In genomic region chr5:108744629-108745028, GRCm38 (mm10) we compare ENCODE assay signal across 29 mouse cellular contexts. TPM values are rescaled to one million over a fixed set of nuclear protein-coding genes. Genes with fewer than 3 reads are reported as not detected.
A peak's percentile ranks its signal among the peaks of the same experiment; 100 is the strongest.
DNase-seq lines count a peak whose midpoint lies in the region; ATAC-seq and TF ChIP-seq lines count a peak whose summit lies in the region.
"Had no signal": no experiment of that assay in that cellular context is flagged by ENCODE, and none has a peak within 500 bp of the region (broad histone marks: within the 10 kb centered on the region; RNA-seq: fewer than 3 reads in every experiment).

No protein-coding gene starts in this region.

- ATAC-seq in liver, postnatal 0 days: 0 out of 2 replicates have a peak, but pooled peaks have one; percentile 47
- ATAC-seq in intestine, embryonic 16.5 days: peak; percentile 91
- ATAC-seq: forebrain, embryonic 14.5 days; forebrain, embryonic 16.5 days had no signal

- no peaks in the 10 kb centered on the region for H3K36me3 ChIP-seq in liver, postnatal 0 days (replicated peaks; ENCODE audit: insufficient read depth, low read length)
- no peaks in the 10 kb centered on the region for H3K36me3 ChIP-seq in intestine, embryonic 16.5 days (ENCODE audit: control insufficient read depth, insufficient read depth, low read length)
- H3K36me3 ChIP-seq: embryonic facial prominence, embryonic 13.5 days; embryonic facial prominence, embryonic 15.5 days; forebrain, embryonic 10.5 days; forebrain, embryonic 12.5 days had no signal

- H3K27me3 ChIP-seq in liver, postnatal 0 days (ENCODE audit: insufficient read depth, low read length): no peaks in the 10 kb centered on the region
- H3K27me3 ChIP-seq in intestine, embryonic 16.5 days (replicated peaks; ENCODE audit: control insufficient read depth, insufficient read depth, low read length): no peaks in the 10 kb centered on the region
- H3K27me3 ChIP-seq: embryonic facial prominence, embryonic 13.5 days; embryonic facial prominence, embryonic 15.5 days; forebrain, embryonic 12.5 days had no signal

- H3K4me3 ChIP-seq in liver, postnatal 0 days (ENCODE audit: low read depth, low read length): no peak overlapping the region
- no peak overlapping the region for H3K4me3 ChIP-seq in intestine, embryonic 16.5 days (ENCODE audit: low read length)
- H3K4me3 ChIP-seq: embryonic facial prominence, embryonic 13.5 days; embryonic facial prominence, embryonic 15.5 days; erythroblast, embryonic 14.5 days; forebrain, embryonic 10.5 days; forebrain, embryonic 12.5 days had no signal

- H3K27ac ChIP-seq in liver, postnatal 0 days (ENCODE audit: low read depth): no peak overlapping the region
- no peak overlapping the region for H3K27ac ChIP-seq in intestine, embryonic 16.5 days (ENCODE audit: low read length)
- H3K27ac ChIP-seq: embryonic facial prominence, embryonic 13.5 days; embryonic facial prominence, embryonic 15.5 days; forebrain, embryonic 10.5 days; forebrain, embryonic 12.5 days had no signal

- H3K9me3 ChIP-seq in liver, postnatal 0 days (ENCODE audit: low read length): no peaks in the 10 kb centered on the region
- no peaks in the 10 kb centered on the region for H3K9me3 ChIP-seq in intestine, embryonic 16.5 days (ENCODE audit: control insufficient read depth, low read length)
- H3K9me3 ChIP-seq: embryonic facial prominence, embryonic 13.5 days; embryonic facial prominence, embryonic 15.5 days; forebrain, embryonic 10.5 days; forebrain, embryonic 12.5 days had no signal

- H3K9ac ChIP-seq in liver, postnatal 0 days (replicated peaks): no peak overlapping the region
- H3K9ac ChIP-seq in intestine, embryonic 16.5 days (ENCODE audit: low read depth, low read length): no peak overlapping the region
- H3K9ac ChIP-seq: embryonic facial prominence, embryonic 13.5 days; embryonic facial prominence, embryonic 15.5 days; forebrain, embryonic 12.5 days had no signal

- WGBS in liver, postnatal 0 days (ENCODE audit: insufficient replicate concordance): 69% methylated on average over 3 of the region's 3 CpGs
- 67% methylated on average over 3 of the region's 3 CpGs for WGBS in intestine, embryonic 16.5 days

- DNase-seq in liver, postnatal 0 days: no peak
- DNase-seq in liver: no peak
- no peak for DNase-seq in gastrocnemius, postnatal 10 days
- DNase-seq in thymus, postnatal 0 days (ENCODE audit: low spot score): no peak
- DNase-seq: adrenal gland, adult 2 months; adrenal gland, postnatal 10 days; adrenal gland, postnatal 25 days; cerebellum, adult 11 months; cerebellum, adult 18-20 months; cerebellum, adult 8-10 months; cerebellum, adult 9-11 months; cerebellum, postnatal 14 days; cerebellum, postnatal 36 days; embryo, embryonic 11 days had no signal

- no peak overlapping the region for H3K4me2 ChIP-seq in liver, postnatal 0 days (ENCODE audit: low read depth, low read length)
- H3K4me2 ChIP-seq in intestine, embryonic 16.5 days (ENCODE audit: low read depth, low read length): no peak overlapping the region
- H3K4me2 ChIP-seq: embryonic facial prominence, embryonic 13.5 days; embryonic facial prominence, embryonic 15.5 days; forebrain, embryonic 12.5 days had no signal

- no peaks in the 10 kb centered on the region for H3K4me1 ChIP-seq in liver, postnatal 0 days (ENCODE audit: insufficient read depth)
- H3K4me1 ChIP-seq in intestine, embryonic 16.5 days (ENCODE audit: control insufficient read depth, insufficient read depth, low read length): no peaks in the 10 kb centered on the region
- H3K4me1 ChIP-seq: embryonic facial prominence, embryonic 13.5 days; embryonic facial prominence, embryonic 15.5 days; forebrain, embryonic 10.5 days; forebrain, embryonic 12.5 days had no signal

- no peak for TF ChIP-seq EP300 in liver, postnatal 0 days (IDR thresholded peaks at IDR 0.05; ENCODE audit: low read depth)

- no peak for TF ChIP-seq CTCF in liver, postnatal 0 days (IDR thresholded peaks at IDR 0.05; ENCODE audit: low read depth)

RNA-seq across cellular contexts. Expression of gene Rnf212, which starts 30.2 kb away (rescaled TPM):
- 0.48 and 0.62 TPM in 2 replicates for polyA plus RNA-seq in liver, postnatal 0 days (2015; fragmentation: Nextera tagmentation; extraction: Ambion mirVana)
- polyA plus RNA-seq in intestine, embryonic 16.5 days (2015; fragmentation: Nextera tagmentation; extraction: Ambion mirVana): 0.43 and 1.1 TPM in 2 replicates
- total RNA-seq in gastrocnemius, postnatal 10 days (2021): not detected
- polyA plus RNA-seq in thymus, postnatal 0 days (2015; fragmentation: Nextera tagmentation; extraction: Ambion mirVana): not detected in 2 replicates
- total RNA-seq: adrenal gland, adult 2 months; adrenal gland, postnatal 10 days; adrenal gland, postnatal 25 days; adrenal gland, postnatal 4 days had no signal
- polyA plus RNA-seq: adrenal gland, adult 2 months; C2C12; embryonic facial prominence, embryonic 13.5 days; embryonic facial prominence, embryonic 15.5 days; forebrain, embryonic 14.5 days; forebrain, embryonic 16.5 days had no signal

RNA-seq across cellular contexts. Expression of gene Tmed11, which starts 50.5 kb away (rescaled TPM):
- not detected in 2 replicates for polyA plus RNA-seq in liver, postnatal 0 days (2015; fragmentation: Nextera tagmentation; extraction: Ambion mirVana)
- polyA plus RNA-seq in intestine, embryonic 16.5 days (2015; fragmentation: Nextera tagmentation; extraction: Ambion mirVana): 2.3 and 4.0 TPM in 2 replicates
- total RNA-seq in gastrocnemius, postnatal 10 days (2021): not detected
- polyA plus RNA-seq in thymus, postnatal 0 days (2015; fragmentation: Nextera tagmentation; extraction: Ambion mirVana): not detected in 2 replicates
- total RNA-seq: adrenal gland, adult 2 months; adrenal gland, postnatal 10 days; adrenal gland, postnatal 25 days; common myeloid progenitor, adult 5-6 weeks; ES-E14; MEL had no signal
- polyA plus RNA-seq: adrenal gland, adult 2 months; brain, embryonic 14.5 days; C2C12; embryonic facial prominence, embryonic 11.5 days; embryonic facial prominence, embryonic 13.5 days; embryonic facial prominence, embryonic 15.5 days; erythroblast, embryonic 14.5 days; forebrain, embryonic 10.5 days; forebrain, embryonic 12.5 days; forebrain, embryonic 14.5 days; forebrain, embryonic 16.5 days had no signal

RNA-seq across cellular contexts. Expression of gene Fgfrl1, which starts 52.4 kb away (rescaled TPM):
- 5.6 and 5.7 TPM in 2 replicates for polyA plus RNA-seq in liver, postnatal 0 days (2015; fragmentation: Nextera tagmentation; extraction: Ambion mirVana)
- polyA plus RNA-seq in intestine, embryonic 16.5 days (2015; fragmentation: Nextera tagmentation; extraction: Ambion mirVana): 8.5 and 9.7 TPM in 2 replicates
- total RNA-seq in gastrocnemius, postnatal 10 days (2021): 10 to 100 TPM; 67.3 to 80.5 TPM
- polyA plus RNA-seq in thymus, postnatal 0 days (2015; fragmentation: Nextera tagmentation; extraction: Ambion mirVana): 4.1 and 5.1 TPM in 2 replicates
